Mouse (Mus musculus): Measurements from ENCODE around the gene Ptcd3.

DNA sequence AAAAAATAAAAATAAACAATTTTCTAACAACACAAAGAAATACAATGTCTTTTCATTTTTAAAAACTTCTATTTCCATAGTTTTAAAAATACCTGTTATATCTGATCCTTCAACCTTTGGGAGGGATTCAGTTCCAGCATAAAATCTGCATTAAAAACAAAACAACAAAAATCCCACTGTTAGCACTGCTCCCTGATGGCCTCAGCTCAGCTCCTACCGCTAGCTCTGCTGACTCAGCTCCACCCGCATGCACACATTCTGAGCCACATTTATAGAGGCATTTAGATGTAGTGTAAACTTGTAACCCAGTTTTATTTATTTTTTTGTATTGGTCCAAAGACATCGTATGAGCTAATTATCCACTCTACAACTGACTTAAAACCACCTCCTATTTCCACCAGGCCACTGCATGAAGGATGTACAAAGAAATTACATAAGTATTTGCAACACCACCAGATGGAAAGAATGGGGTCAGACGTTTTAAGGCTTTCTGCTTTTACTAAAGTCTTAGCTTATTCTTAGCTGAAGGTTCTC lies 781 bp downstream of the Ptcd3 start:
- TF ChIP-seq CTCF (IDR thresholded peaks at IDR 0.05) (no peak), EP300 (IDR thresholded peaks at IDR 0.05) (no peak)
